Mouse (Mus musculus): Measurements from ENCODE around the gene Dpagt1. TPM values are rescaled to one million over a fixed set of nuclear protein-coding genes. Genes with fewer than 3 reads are reported as not detected.
"Not testable (repeated sequence)": the region's sequence is repeated elsewhere in the genome, so short reads cannot be mapped to it uniquely, and the experiment has no call there.

Gene Dpagt1
- polyA plus RNA-seq, 1 experiment from 2014 or later = 35.2 TPM

DNA sequence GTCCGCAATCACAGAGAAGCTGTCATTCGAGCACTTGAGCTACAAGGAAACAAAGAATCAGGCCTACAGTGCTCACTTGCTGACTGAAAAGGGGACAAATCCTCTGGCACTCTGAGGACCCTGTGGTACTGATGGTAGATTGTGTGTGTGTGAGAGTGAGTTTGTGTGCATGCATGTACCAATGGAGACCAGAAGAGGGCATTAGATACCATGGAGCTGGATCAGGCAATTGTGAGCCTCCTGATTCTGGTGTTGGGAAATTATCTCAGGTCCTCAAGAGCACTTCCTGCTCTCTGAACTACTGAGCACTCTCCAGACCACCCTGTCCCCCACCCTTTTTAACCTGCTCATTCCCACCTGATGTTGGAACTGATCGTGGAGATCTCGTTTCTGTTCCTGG, 22.7 kb downstream of the Dpagt1 start:
- peaks cover 74% of the 10 kb centered on the region for H3K36me3 ChIP-seq
- H3K4me1 ChIP-seq = 0 out of 2 replicates have a peak, but pooled peaks cover 6% of the 10 kb centered on the region
- H3K4me3 ChIP-seq = no peak overlapping the region
- H3K27ac ChIP-seq = no peak overlapping the region
- 94% methylated on average over 4 of the region's 4 CpGs for WGBS
- H3K9me3 ChIP-seq = no peaks in the 10 kb centered on the region
- H3K27me3 ChIP-seq (ENCODE audit: insufficient read depth, poor library complexity, severe bottlenecking) = no peaks in the 10 kb centered on the region
- no peak for DNase-seq (ENCODE audit: low spot score)

GRCm38 (mm10) chr9:44351396-44351795, 25.6 kb downstream of the Dpagt1 start:
- H3K4me1 ChIP-seq = no peaks in the 10 kb centered on the region
- peaks cover 99% of the 10 kb centered on the region for H3K36me3 ChIP-seq
- no peaks in the 10 kb centered on the region for H3K9me3 ChIP-seq
- DNase-seq (ENCODE audit: low spot score) = peak; percentile 54
- H3K27ac ChIP-seq = no peak overlapping the region
- no peak overlapping the region for H3K4me3 ChIP-seq
- WGBS = 94% methylated on average over 4 of the region's 4 CpGs
- H3K27me3 ChIP-seq (ENCODE audit: insufficient read depth, poor library complexity, severe bottlenecking) = no peaks in the 10 kb centered on the region

DNA sequence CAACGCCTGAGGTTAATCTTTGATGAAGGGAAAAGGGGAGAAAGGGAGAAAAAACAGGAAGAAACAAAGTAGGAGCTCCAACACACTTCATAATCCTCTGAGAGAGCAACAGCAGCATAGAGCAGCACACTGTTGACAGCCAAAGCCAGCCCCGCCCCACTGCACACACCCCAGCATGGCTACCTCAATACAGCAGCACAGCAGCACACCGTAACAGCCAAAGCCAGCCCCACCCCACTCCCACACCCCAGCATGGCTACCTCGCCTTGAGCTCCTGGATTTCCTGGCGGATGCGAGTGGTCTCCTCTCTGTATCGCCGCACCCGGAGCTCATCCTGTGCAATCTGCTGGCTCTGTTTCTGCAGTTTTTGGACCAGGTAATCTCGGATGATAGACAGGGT, 26.5 kb downstream of the Dpagt1 start:
- Histone ChIP-seq H3K27ac (no peak overlapping the region), H3K9me3 (no peaks in the 10 kb centered on the region), H3K27me3 (ENCODE audit: insufficient read depth, poor library complexity, severe bottlenecking) (no peaks in the 10 kb centered on the region), H3K4me1 (no peaks in the 10 kb centered on the region), H3K36me3 (peaks cover 98% of the 10 kb centered on the region), H3K4me3 (no peak overlapping the region)
- WGBS = 92% methylated on average over 10 of the region's 10 CpGs
- DNase-seq (ENCODE audit: low spot score) = peak; percentile 73

- H3K9me3 ChIP-seq = no peaks in the 10 kb centered on the region
- H3K27ac ChIP-seq = no peak overlapping the region
- H3K4me1 ChIP-seq = no peaks in the 10 kb centered on the region
- DNase-seq (ENCODE audit: low spot score) = no peak
- H3K27me3 ChIP-seq (ENCODE audit: insufficient read depth, poor library complexity, severe bottlenecking) = no peaks in the 10 kb centered on the region
- peaks cover 98% of the 10 kb centered on the region for H3K36me3 ChIP-seq
- no peak overlapping the region for H3K4me3 ChIP-seq
- WGBS = 93% methylated on average over 6 of the region's 6 CpGs
Measured at GRCm38 (mm10) chr9:44353142-44353541, 27.3 kb downstream of the Dpagt1 start.

DNA sequence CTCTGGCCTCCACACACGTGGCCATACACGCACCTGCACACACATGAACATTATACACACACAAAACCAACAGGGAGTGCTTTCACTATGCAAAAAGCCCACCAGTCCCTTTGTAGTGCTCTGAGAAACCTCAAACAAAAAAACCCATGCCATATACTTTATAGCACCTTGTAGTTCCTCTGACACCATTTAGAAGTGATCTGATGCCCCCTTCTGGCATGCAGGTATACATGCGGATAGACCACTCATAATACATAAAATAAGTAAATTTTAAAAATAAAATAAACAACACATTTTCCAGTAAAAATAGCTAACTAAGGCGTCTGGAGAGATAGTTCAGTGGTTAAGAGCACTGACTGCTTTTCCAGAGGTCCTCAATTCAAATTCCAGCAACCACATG, 31.4 kb downstream of the Dpagt1 start:
- no peak for DNase-seq (ENCODE audit: low spot score)
- 77% methylated on average over 4 of the region's 4 CpGs for WGBS
- Histone ChIP-seq H3K27ac (no peak overlapping the region), H3K36me3 (peaks cover 72% of the 10 kb centered on the region), H3K27me3 (ENCODE audit: insufficient read depth, poor library complexity, severe bottlenecking) (no peaks in the 10 kb centered on the region), H3K4me1 (peaks cover 7% of the 10 kb centered on the region), H3K9me3 (no peaks in the 10 kb centered on the region), H3K4me3 (no peak overlapping the region)

- Histone ChIP-seq H3K36me3 (peaks cover 31% of the 10 kb centered on the region), H3K27me3 (ENCODE audit: insufficient read depth, poor library complexity, severe bottlenecking) (no peaks in the 10 kb centered on the region), H3K4me1 (peaks cover 7% of the 10 kb centered on the region), H3K9me3 (no peaks in the 10 kb centered on the region), H3K4me3 (peak within 1 kb of the TSS; percentile 95), H3K27ac (peak within 1 kb of the TSS; percentile 87)
- peak; percentile 99 for DNase-seq (ENCODE audit: low spot score)
- WGBS = under 1% methylated on average over 44 of the region's 44 CpGs
Measured at GRCm38 (mm10) chr9:44361190-44361917, 35.5 kb downstream of the Dpagt1 start, which contains the start of gene Vps11. Gene Vps11, minus strand, starts transcription at chr9:44361670.

GRCm38 (mm10) chr9:44361931-44362330, 36.1 kb downstream of the Dpagt1 start:
- H3K27ac ChIP-seq = peak overlapping the region; percentile 87
- peaks cover 25% of the 10 kb centered on the region for H3K36me3 ChIP-seq
- not testable (repeated sequence) for H3K9me3 ChIP-seq; H3K27me3 ChIP-seq (ENCODE audit: insufficient read depth, poor library complexity, severe bottlenecking); DNase-seq (ENCODE audit: low spot score); H3K4me1 ChIP-seq
- H3K4me3 ChIP-seq = peak overlapping the region; percentile 95
- WGBS = 39% methylated on average over 4 of the region's 4 CpGs

GRCm38 (mm10) chr9:44364480-44364879, 38.7 kb downstream of the Dpagt1 start:
- WGBS = 66% methylated on average over 3 of the region's 3 CpGs
- Histone ChIP-seq H3K9me3 (no peaks in the 10 kb centered on the region), H3K4me3 (no peak overlapping the region), H3K36me3 (peaks cover 3% of the 10 kb centered on the region), H3K27me3 (ENCODE audit: insufficient read depth, poor library complexity, severe bottlenecking) (no peaks in the 10 kb centered on the region), H3K4me1 (peaks cover 7% of the 10 kb centered on the region), H3K27ac (no peak overlapping the region)
- no peak for DNase-seq (ENCODE audit: low spot score)

DNA sequence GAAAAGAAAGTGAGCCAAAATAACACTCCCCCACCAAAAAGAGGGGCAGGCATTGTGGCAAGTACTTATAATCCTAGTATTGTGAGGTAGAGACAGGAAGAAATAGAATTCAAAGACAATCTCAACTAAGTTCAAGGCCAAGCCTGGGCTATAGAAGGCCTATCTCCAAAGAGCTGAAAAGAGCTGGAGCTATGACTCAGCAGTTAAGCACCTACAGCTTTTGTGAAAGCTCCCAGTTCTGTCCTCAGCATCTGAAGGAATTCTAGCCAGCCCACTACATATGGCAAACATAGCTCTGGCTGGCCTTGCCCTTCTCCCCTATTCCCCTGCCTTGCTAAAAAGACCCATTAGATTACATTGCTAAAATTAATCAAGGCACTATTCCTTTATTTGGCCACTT, 47.6 kb downstream of the Dpagt1 start:
- no peak for DNase-seq (ENCODE audit: low spot score)
- Histone ChIP-seq H3K27me3 (ENCODE audit: insufficient read depth, poor library complexity, severe bottlenecking) (no peaks in the 10 kb centered on the region), H3K9me3 (no peaks in the 10 kb centered on the region), H3K4me1 (peaks cover 4% of the 10 kb centered on the region; the same call in 1 of the 2 replicates), H3K27ac (no peak overlapping the region), H3K36me3 (no peaks in the 10 kb centered on the region), H3K4me3 (no peak overlapping the region)

- H3K36me3 ChIP-seq = peaks cover 8% of the 10 kb centered on the region
- 90% methylated on average over 6 of the region's 6 CpGs for WGBS
- H3K4me1 ChIP-seq = peaks cover 20% of the 10 kb centered on the region
Measured at GRCm38 (mm10) chr9:44376141-44376540, 50.3 kb downstream of the Dpagt1 start.

DNA sequence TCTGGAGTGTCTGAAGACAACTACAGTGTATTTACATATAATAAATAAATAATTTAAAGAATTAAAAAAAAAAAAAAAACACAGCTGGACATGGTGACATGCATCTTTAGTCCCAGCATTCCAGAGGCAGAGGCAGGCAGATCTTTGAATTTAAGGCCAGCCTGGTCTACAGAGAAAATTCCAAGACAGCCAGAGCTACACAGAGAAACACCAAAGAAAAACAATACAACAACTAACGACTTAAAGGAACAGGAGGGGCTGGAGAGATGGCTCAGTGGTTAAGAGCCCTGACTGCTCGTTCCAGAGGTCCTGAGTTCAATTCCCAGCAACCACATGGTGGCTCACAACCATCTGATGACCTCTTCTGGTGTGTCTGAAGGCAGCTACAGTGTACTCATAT, 51.5 kb downstream of the Dpagt1 start:
- not testable (repeated sequence) for H3K27ac ChIP-seq; DNase-seq (ENCODE audit: low spot score); H3K27me3 ChIP-seq (ENCODE audit: insufficient read depth, poor library complexity, severe bottlenecking); H3K9me3 ChIP-seq; H3K4me3 ChIP-seq
- Histone ChIP-seq H3K4me1 (peaks cover 20% of the 10 kb centered on the region), H3K36me3 (peaks cover 20% of the 10 kb centered on the region)
- 86% methylated on average over 2 of the region's 2 CpGs for WGBS

More at GRCm38 (mm10) chr9:44376141-44376540, 50.3 kb downstream of the Dpagt1 start:
- H3K27ac ChIP-seq = no peak overlapping the region
- no peaks in the 10 kb centered on the region for H3K9me3 ChIP-seq
- H3K27me3 ChIP-seq (ENCODE audit: insufficient read depth, poor library complexity, severe bottlenecking) = no peaks in the 10 kb centered on the region
- H3K4me3 ChIP-seq = no peak overlapping the region
- no peak for DNase-seq (ENCODE audit: low spot score)

GRCm38 (mm10) chr9:44378153-44378730, 52.4 kb downstream of the Dpagt1 start:
- no peaks in the 10 kb centered on the region for H3K27me3 ChIP-seq (ENCODE audit: insufficient read depth, poor library complexity, severe bottlenecking)
- H3K9me3 ChIP-seq = no peaks in the 10 kb centered on the region
- DNase-seq (ENCODE audit: low spot score) = no peak
- WGBS = 82% methylated on average over 5 of the region's 5 CpGs
- H3K4me3 ChIP-seq = peak overlapping the region; percentile 84
- H3K4me1 ChIP-seq = peaks cover 20% of the 10 kb centered on the region
- peaks cover 29% of the 10 kb centered on the region for H3K36me3 ChIP-seq
- peak overlapping the region; percentile 92; the same call in 1 of the 2 replicates for H3K27ac ChIP-seq

- Histone ChIP-seq H3K27ac (peak within 1 kb of the TSS; percentile 92), H3K9me3 (no peaks in the 10 kb centered on the region), H3K36me3 (peaks cover 39% of the 10 kb centered on the region), H3K4me3 (peak within 1 kb of the TSS; percentile 84), H3K4me1 (peaks cover 20% of the 10 kb centered on the region), H3K27me3 (ENCODE audit: insufficient read depth, poor library complexity, severe bottlenecking) (no peaks in the 10 kb centered on the region)
- peak; percentile 100 for DNase-seq (ENCODE audit: low spot score)
- WGBS = under 1% methylated on average over 79 of the region's 83 CpGs
Measured at GRCm38 (mm10) chr9:44379054-44379834, 53.4 kb downstream of the Dpagt1 start, which contains the start of gene Hyou1. Gene Hyou1, plus strand, starts transcription at chr9:44379490.

Data from heart, embryonic 10.5 days (tissue).